Mouse (Mus musculus) left cerebral cortex, postnatal 4 days (tissue): ENCODE measurements at regions not wholly inside any gene's neighbourhood (a gene's known extent, or its start where the extent isn't known, plus 50 kb on each side); places are given as distances from the start of the nearest gene placed in this dataset.

Experiments used
- DNase-seq: peaks from one replicate; pipeline ENCODE4 v3.0.0-alpha.2; 2022
- intact Hi-C: fragments of 180-260 bp; cut with DNase I; formaldehyde crosslinking; loops from one replicate; pipeline ENCODE4 v1.15.1; 2025

GRCm38 (mm10) chr1:57266695-57267094 lies 110.7 kb upstream of the 1700066M21Rik start:
- no peak for DNase-seq
- intact Hi-C loops = loop anchor here (5.0 to 10.0 kb wide), 2 partner anchors 54 to 1382 kb away; no protein-coding TSS in a partner anchor

GRCm38 (mm10) chr1:57267851-57268250 lies 109.6 kb upstream of the 1700066M21Rik start:
- no peak for DNase-seq
- intact Hi-C loops = loop anchor here (5.0 to 10.0 kb wide), 2 partner anchors 56 to 1383 kb away; no protein-coding TSS in a partner anchor

- intact Hi-C loops = loop anchor here (5.0 to 10.0 kb wide), 2 partner anchors 58 to 1385 kb away; no protein-coding TSS in a partner anchor
- peak; percentile 83 for DNase-seq
Observed at GRCm38 (mm10) chr1:57269679-57270354, 107.6 kb upstream of the 1700066M21Rik start.

GRCm38 (mm10) chr1:57272593-57272992 lies 104.8 kb upstream of the 1700066M21Rik start:
- DNase-seq = no peak
- intact Hi-C loops = no loop called here

GRCm38 (mm10) chr1:57281549-57281948 lies 95.9 kb upstream of the 1700066M21Rik start:
- no peak for DNase-seq
- intact Hi-C loops = no loop called here

- DNase-seq = no peak
- intact Hi-C loops = no loop called here
Observed at GRCm38 (mm10) chr1:57296186-57296585, 81.2 kb upstream of the 1700066M21Rik start.

GRCm38 (mm10) chr1:57298557-57298956 lies 78.9 kb upstream of the 1700066M21Rik start:
- intact Hi-C loops = no loop called here
- no peak for DNase-seq

- DNase-seq = no peak
- intact Hi-C loops = no loop called here
Observed at GRCm38 (mm10) chr1:57301260-57301979, 76.0 kb upstream of the 1700066M21Rik start.

- no peak for DNase-seq
- intact Hi-C loops = no loop called here
Observed at GRCm38 (mm10) chr1:57301980-57302331, 75.5 kb upstream of the 1700066M21Rik start.

- intact Hi-C loops = no loop called here
- no peak for DNase-seq
Observed at GRCm38 (mm10) chr1:57304757-57305156, 72.7 kb upstream of the 1700066M21Rik start.

GRCm38 (mm10) chr1:57322535-57322934 lies 54.9 kb upstream of the 1700066M21Rik start:
- intact Hi-C loops = loop anchor here (5.0 kb wide), 1 partner anchor 105 kb away; no protein-coding TSS in a partner anchor
- DNase-seq = no peak

GRCm38 (mm10) chr1:57323118-57323517 lies 54.3 kb upstream of the 1700066M21Rik start:
- intact Hi-C loops = loop anchor here (5.0 kb wide), 1 partner anchor 106 kb away; no protein-coding TSS in a partner anchor
- DNase-seq = no peak

- intact Hi-C loops = no loop called here
- no peak for DNase-seq
Observed at GRCm38 (mm10) chr1:57325585-57326165, 51.7 kb upstream of the 1700066M21Rik start.
